Mouse (Mus musculus) layer of hippocampus, postnatal 25 days (tissue): ENCODE measurements around the gene Gm20547. TPM values are rescaled to one million over a fixed set of nuclear protein-coding genes. Genes with fewer than 3 reads are reported as not detected.

Source experiments
- DNase-seq, 2 experiments: peaks; one replicate each; pipeline ENCODE4 v3.0.0; 2022; ENCODE audit warnings: mixed read lengths in 2 of 2, low spot score in 1 of 2; ENCODE audit errors: extremely low spot score in 1 of 2
- total RNA-seq, 2 experiments: library from RNA; stranded (reverse); gene quantifications; 2 replicates each; pipeline ENCODE4 v1.2.3; 2021

The Gm20547 gene
- total RNA-seq, 2 experiments from 2014 or later, result not detected

DNA sequence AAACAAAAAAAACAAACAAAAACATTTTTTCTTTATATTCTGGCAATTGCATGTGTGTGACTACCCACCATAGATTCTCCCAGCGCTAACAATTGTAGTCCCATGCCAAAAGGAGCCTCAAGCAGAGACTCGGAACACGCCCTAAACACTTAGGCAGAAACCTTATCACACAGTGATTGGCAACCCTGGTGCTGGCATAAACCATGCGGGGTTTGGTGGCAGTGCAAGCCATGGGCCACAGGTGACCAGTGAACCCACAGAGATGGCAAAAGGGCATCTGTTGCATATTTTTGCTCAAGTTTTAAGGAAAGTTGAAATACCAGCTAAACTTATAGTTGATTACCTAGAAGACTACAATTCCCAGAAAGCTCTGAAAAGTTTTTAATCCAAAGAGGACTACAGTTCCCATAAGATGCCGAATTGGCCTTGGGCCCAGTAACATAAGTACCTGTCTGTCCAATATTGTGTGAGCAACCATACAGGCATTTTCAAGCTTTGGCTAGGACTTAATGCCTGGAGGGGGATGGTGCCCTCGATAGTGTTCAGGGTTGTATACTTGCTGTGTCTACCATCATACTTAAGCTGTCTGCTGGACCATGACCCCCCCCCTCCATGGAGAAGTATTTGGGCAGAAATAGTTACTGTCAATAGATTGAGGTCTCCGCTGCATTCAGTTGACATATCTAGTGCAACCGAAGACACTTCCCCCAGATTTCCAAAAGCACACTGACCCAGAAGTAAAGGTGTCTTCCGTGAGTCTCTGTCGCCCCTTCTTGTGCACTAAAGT is 15.7 kb upstream of the Gm20547 start:
- DNase-seq, result peak in 1 of 2 experiments; percentile 31

- no peak for DNase-seq
Observed at GRCm38 (mm10) chr17:34896366-34896765, 14.5 kb upstream of the Gm20547 start.

GRCm38 (mm10) chr17:34895724-34896123 is 13.9 kb upstream of the Gm20547 start:
- no peak for DNase-seq

DNA sequence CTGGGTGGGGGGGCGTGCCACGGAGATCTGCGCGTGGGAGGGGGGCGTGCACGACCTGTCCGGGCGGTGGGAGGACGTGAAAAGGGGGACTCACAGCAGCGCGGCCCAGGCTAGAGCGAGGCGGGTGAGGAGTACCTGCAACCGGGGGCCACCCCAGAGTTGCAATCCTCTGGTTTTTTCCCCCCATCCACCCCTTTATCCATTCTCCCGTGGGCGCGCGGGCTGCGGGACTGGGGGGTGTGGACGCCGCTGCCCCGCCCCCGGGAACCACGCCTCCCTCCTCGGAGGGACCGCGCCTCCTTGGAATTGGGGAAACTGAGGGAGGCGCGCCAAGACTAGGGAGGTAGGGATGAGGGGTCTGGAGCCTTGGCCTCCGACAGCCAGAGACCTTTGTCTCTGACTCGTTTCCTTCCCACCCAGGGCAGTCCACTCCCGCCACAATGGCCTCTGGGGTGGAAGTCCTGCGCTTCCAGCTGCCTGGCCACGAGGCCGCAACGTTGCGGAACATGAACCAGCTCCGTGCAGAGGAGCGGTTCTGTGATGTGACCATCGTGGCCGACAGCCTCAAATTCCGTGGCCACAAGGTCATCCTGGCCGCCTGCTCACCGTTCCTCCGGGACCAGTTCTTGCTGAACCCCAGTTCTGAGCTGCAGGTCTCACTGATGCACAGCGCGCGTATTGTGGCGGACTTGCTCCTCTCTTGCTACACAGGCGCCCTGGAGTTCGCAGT is 13.1 kb upstream of the Gm20547 start:
- DNase-seq, result peak in 1 of 2 experiments; percentile 39

DNA sequence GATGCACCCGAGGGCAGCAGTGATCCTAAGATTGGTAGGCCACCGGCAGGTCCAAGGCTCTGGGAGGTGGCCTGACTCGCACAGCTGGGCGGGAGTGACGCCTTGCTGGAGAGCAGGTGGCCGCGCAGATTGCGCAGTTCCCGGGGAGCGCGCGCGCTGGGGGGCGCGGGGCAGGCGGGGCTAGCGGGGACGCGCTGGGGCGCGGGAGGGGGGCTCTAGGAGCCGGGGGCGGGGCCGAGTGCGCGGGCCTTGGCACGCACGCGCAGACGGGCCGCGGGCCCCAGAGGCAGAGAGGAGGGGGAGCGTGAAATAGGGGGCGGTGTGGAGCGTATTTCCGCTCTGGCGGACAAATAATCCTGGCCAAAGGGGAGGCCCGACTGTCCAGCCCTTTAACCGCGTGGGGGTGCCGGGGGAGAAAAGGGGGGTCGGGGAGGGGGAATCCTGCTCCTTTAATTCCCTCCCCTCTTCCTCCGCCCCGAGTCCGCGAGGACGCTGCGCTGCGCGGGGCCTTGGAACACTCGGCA is 12.3 kb upstream of the Gm20547 start:
- peak; percentile 87 to 90 for DNase-seq

DNA sequence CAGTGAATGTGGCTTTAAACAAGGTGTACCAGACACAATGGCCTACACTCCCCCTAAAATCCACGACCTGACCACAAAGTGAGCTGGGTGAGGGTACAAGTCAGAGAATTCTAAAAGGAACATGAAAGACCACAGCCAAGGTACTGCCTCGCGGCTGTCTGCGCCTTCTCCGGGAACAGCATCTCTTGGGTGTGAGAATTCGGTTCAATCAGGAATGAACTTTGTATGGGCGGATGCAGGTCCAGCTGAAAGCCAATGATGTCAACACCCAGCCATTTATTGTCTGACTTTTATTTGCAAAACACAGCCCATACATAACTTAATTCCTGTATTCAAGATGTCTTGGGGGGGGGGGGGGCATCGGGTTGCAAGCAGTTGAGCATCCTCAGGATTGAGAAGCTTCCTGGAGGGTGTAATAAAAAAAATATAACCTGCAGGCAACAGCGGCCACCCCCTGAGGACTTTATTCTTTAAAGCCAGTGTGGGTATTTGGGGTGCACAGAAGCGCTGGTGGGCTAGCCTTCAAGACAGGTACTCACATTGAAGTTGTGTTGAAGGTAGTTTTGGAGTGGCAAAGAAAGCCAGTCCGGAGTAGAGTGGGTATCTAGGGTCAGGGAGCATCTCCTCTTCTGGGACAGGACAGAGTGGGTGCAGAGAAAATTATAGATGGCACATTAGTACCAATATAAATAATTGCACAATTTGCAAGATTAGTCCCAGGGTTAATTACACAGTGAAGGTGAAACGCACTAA is 11.4 kb upstream of the Gm20547 start:
- no peak for DNase-seq

DNA sequence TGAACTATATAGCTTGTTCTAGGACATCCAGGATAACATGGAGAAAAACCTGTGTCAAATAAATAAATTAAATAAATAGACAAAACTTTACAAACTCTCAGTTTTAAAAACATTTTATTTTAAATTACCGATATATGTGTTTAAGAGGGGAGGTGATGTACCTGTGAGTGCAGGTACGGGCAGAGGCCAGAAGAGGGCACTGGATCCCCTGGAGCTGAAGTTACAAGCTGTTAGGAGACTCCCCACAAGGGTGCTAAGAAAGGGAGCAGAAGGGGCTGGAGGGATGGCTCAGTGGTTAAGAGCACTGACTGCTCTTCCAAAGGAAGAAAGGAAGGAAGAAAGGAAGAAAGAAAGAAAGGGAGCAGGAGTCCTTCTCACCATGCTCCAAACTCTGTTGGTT is 9.5 kb upstream of the Gm20547 start:
- DNase-seq, result no peak

DNA sequence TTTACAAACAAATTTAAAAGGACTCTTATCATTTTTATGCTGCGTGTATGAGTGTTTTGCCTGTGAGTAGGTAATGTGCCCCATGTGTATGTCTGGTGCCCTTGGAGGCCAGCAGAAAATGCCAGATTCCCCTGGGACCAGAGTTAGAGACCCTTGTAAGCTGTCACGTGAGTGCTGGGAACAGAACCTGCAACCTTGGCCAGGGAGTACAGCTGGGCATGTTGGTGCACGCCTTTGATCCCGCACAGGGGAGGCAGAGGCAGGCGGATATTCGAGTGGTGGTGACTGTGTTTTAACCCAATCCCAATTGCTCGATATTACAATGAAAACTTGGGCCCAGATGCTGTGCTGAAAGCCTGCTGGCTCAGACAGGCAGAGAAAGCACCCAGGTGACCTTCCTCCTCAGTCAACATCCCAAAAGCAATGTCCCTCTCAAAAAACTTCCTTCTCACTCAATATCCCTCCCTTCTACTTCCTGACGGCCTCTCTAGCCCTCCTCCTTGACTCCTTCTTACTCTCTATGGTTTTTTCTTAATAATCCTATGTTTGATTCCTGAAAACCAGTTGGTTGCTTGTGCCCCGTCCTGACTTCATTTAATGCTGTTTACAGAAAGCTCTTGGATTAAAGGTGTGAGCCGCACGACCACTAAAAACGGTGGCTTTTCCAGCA is 8.4 kb upstream of the Gm20547 start:
- DNase-seq, result no peak

DNA sequence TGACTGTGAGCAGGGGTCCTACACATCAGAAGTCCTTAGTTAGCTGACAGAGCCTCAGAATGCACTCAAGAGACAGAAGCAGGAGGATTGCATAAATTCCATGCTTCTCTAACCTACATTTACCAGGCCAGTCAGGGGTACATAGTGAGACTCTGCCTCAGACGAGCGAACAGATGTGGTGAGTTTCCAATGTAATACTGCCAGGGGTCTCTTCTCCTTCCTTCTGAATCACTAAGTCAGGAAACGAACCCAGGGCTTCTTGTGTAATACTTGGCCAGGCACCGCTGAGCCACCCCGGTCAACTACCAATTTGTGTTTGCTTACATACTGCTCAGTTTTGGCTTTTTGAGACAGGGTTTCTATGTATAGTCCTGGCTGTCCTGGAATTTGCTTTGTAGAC is 6.1 kb upstream of the Gm20547 start:
- DNase-seq, result no peak

DNA sequence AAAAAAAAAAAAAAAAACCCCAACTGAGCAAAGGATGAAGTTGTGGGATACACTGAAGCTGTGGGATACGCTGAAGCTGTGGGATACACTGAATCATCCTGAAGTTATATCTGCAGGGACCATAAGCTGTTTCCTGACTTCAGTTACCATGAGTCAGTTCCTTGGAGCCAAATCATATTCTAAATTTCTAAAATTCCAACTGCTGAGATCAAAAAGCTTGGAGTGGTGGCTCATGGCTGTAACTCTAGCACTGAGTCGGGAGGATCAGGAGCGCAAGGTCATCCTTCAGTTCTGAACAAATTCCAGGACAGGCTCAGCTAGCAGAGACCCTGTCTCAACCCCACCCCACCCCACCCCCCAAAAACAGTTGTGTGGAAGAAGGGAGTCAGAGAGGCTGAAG is 3.8 kb upstream of the Gm20547 start:
- no peak for DNase-seq

DNA sequence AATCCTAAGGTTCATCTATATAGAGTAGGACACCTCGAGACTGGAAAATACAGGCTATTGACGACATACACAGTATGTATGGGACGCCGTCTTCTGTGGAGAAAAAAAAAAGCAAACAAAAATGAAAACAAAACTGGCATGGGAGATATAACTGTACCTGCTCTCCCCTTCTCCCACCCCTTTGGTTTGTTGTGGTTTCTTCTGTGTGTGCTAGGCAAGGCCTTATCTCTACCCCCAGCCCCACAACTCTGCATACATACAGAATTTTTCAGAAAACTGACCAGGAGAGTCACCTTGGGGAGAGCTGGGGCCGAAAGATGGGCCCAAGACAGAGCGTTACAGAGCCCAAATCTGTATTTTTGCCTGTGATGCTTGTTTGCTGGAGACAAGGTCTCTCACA is 2.9 kb upstream of the Gm20547 start:
- no peak for DNase-seq

- no peak for DNase-seq
Observed at GRCm38 (mm10) chr17:34883332-34883731, 1.5 kb upstream of the Gm20547 start.

GRCm38 (mm10) chr17:34881166-34881565 is 676 bp downstream of the Gm20547 start:
- DNase-seq, result no peak

DNA sequence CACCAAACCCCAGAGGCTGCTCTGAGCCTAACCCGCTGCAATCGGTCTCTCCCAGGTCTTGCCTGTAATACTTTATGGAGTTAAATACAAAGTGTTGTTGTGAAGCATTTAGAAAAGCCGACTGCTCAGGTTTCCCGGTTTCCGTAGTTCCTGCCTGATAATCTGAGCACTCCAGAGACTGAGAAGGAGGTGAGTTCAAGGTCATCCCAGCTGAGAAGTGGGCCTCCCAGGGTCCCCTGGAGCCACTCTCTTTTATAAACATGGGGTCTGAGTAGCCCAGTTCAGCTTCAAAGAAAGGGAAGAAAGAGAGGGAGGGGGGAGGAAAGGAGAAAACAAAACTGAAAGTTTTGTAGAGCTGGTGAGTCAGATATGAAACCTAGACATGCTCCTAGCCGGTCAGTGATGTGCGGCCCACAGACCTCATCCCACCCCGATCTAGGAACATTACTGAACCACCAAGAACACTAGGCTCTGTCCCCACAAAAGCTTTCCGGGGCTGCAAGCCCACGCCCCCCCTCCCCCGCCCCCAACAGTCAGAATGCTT is 2.4 kb downstream of the Gm20547 start, which contains the start of gene Zbtb12:
Zbtb12 (plus strand) TSS at position 148 of the 544 bp plus-strand sequence.
- DNase-seq, result no peak

DNA sequence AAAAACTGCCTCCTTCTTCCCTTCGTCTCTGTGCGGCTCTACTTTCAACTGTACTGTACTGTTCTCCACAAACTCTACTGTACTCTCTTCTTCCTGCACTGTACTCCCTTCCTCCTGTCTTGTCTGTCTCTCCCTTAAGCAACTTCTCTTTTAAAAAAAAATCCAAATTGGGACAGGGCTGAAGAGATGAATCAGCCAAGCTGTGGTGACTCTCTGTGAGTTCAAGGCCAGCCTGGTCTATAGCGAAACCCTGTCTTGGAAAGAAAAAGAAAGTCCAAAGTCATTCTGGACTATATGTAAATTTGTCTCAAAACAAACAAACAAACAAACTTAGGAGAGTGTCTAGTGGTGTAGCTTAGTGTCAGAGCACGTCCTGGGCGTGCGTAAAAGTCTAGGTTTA is 7.5 kb downstream of the Gm20547 start:
- no peak for DNase-seq

GRCm38 (mm10) chr17:34865981-34866380 is 15.9 kb downstream of the Gm20547 start:
- no peak for DNase-seq

- no peak for DNase-seq
Observed at GRCm38 (mm10) chr17:34862416-34863081, 19.3 kb downstream of the Gm20547 start, which contains the start of gene Cfb. TSS of gene Cfb (minus strand) at chr17:34862518.

DNA sequence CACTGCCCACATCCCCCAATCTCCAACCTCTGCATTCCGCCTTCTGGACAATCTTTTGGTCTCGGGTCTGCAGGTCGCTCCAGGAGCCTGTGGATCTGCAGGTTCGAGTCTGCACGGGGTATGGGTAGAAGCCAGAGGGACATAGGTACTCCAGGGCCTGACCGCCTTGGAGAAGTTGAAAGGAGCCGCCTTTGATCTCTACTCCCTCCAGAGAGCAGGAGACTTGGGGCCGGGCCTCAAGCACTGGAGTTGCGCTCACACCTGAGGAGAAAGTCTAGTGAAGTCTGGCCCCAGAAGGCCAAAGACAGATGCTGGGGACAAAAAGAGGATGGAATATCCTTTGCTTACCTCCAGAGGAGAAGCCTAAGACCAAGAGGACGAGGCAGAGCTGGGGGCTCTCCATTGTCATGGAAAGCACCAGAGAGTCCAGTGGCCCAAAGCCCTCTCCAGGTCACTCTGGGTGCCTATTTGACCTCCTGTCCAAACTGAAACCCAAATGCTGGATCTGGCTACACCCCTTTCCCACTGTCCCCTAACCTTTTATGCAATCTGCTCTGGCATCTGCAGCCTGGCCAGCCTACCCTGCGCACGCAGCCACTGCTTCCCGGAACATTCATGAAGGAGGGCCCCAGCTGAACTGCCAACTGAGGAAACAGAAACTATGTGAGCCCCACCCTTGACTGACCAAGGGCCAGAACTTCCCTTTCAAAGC is 20.0 kb downstream of the Gm20547 start:
- no peak for DNase-seq

DNA sequence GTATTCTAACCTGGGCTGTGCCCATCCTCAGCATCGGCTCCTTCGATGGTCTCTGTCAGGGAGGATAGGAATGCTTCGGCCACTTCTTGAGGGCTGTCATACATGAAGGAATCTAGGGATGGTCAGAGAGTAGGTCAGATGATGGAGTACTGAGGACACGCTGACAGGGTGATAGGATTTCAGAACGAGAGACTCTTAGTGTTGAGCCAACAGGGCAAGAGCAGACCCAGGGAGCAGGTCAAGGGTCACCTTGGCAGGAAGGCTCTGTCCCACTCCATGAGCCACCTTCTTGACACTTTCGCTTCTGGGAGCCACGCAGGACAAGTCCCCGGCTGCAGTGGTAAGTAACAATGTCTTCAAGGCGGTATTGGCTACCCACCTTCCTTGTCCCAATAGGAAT is 21.3 kb downstream of the Gm20547 start:
- no peak for DNase-seq
